Mouse (Mus musculus): ENCODE results near the gene Carns1.
A peak's percentile ranks its signal among the peaks of the same experiment; 100 is the strongest.

Carns1 gene

GRCm38 (mm10) chr19:4149283-4149682, 26.0 kb downstream of the Carns1 start:
- DNase-seq = no peak

- DNase-seq = no peak
Measured at GRCm38 (mm10) chr19:4148819-4149218, 26.5 kb downstream of the Carns1 start.

GRCm38 (mm10) chr19:4148491-4148806, 26.8 kb downstream of the Carns1 start, which contains the start of gene Coro1b:
Coro1b (plus strand) TSS chr19:4148619.
- DNase-seq = peak; percentile 91 to 93

- DNase-seq = no peak
Measured at GRCm38 (mm10) chr19:4147782-4148490, 27.3 kb downstream of the Carns1 start.

GRCm38 (mm10) chr19:4147022-4147405, 28.3 kb downstream of the Carns1 start:
- DNase-seq = no peak

- no peak for DNase-seq
Measured at GRCm38 (mm10) chr19:4146366-4147021, 28.8 kb downstream of the Carns1 start.

- no peak for DNase-seq
Measured at GRCm38 (mm10) chr19:4145936-4146335, 29.3 kb downstream of the Carns1 start.

GRCm38 (mm10) chr19:4144550-4145498, 30.5 kb downstream of the Carns1 start:
- DNase-seq = no peak

- DNase-seq = no peak
Measured at GRCm38 (mm10) chr19:4143759-4144268, 31.5 kb downstream of the Carns1 start, which contains the start of gene Cabp4. Cabp4 (minus strand) TSS chr19:4144033.

GRCm38 (mm10) chr19:4142416-4143173, 32.7 kb downstream of the Carns1 start:
- DNase-seq = no peak

GRCm38 (mm10) chr19:4140147-4140546, 35.1 kb downstream of the Carns1 start:
- no peak for DNase-seq

GRCm38 (mm10) chr19:4139446-4139845, 35.8 kb downstream of the Carns1 start, which contains the start of gene Gpr152:
Gpr152 (plus strand) TSS chr19:4139787.
- no peak for DNase-seq

- DNase-seq = no peak
Measured at GRCm38 (mm10) chr19:4137913-4138312, 37.4 kb downstream of the Carns1 start.

GRCm38 (mm10) chr19:4136463-4136862, 38.8 kb downstream of the Carns1 start:
- no peak for DNase-seq

- DNase-seq = peak in 1 of 2 experiments; percentile 24
Measured at GRCm38 (mm10) chr19:4135963-4136345, 39.3 kb downstream of the Carns1 start.

GRCm38 (mm10) chr19:4135229-4135962, 39.9 kb downstream of the Carns1 start:
- peak in 1 of 2 experiments; percentile 10 for DNase-seq

GRCm38 (mm10) chr19:4134354-4134753, 40.9 kb downstream of the Carns1 start:
- DNase-seq = no peak

GRCm38 (mm10) chr19:4131768-4132167, 43.5 kb downstream of the Carns1 start:
- DNase-seq = peak in 1 of 2 experiments; percentile 14

- DNase-seq = no peak
Measured at GRCm38 (mm10) chr19:4131075-4131474, 44.2 kb downstream of the Carns1 start.

- no peak for DNase-seq
Measured at GRCm38 (mm10) chr19:4130106-4130505, 45.2 kb downstream of the Carns1 start.

- DNase-seq = no peak
Measured at GRCm38 (mm10) chr19:4129462-4129861, 45.8 kb downstream of the Carns1 start.

Data from thymus, adult 18-20 months (tissue).